Mouse (Mus musculus) ES-E14 (cell line): ENCODE data around the gene Aox1. TPM values are rescaled to one million over a fixed set of nuclear protein-coding genes. Genes with fewer than 3 reads are reported as not detected.

Source experiments
- DNase-seq: peaks from one replicate; pipeline ENCODE4 v3.0.0-alpha.2; 2013; ENCODE audit warnings: low read depth, low spot score
- H3K27ac ChIP-seq: 2 replicates; pipeline ENCODE4 v1.5.1; 2012; ENCODE audit warnings: low read depth, mild to moderate bottlenecking, low read length, moderate library complexity, mixed read lengths; ENCODE audit not compliant: poor library complexity, insufficient read depth, severe bottlenecking
- H3K36me3 ChIP-seq: 2 replicates; pipeline ENCODE4 v1.6.1; 2012; ENCODE audit warnings: mild to moderate bottlenecking, low read length, moderate library complexity, mixed read lengths; ENCODE audit not compliant: control insufficient read depth, poor library complexity, insufficient read depth, severe bottlenecking
- H3K4me1 ChIP-seq, 2 experiments: fragments of 150-350 bp in 1 of 2; sonication (generic) in 1 of 2; 2 replicates each; pipeline ENCODE4 v1.6.1; 2012; ENCODE audit warnings: low read length in 2 of 2, mild to moderate bottlenecking in 1 of 2, mixed read lengths in 1 of 2; ENCODE audit not compliant: control insufficient read depth in 2 of 2, insufficient read depth in 2 of 2, poor library complexity in 1 of 2
- H3K4me3 ChIP-seq, 2 experiments: fragments of 150-350 bp in 1 of 2; sonication (generic) in 1 of 2; 2 replicates each; pipeline ENCODE4 v1.5.1; 2012; ENCODE audit warnings: low read length in 2 of 2, low read depth in 1 of 2, mild to moderate bottlenecking in 1 of 2, mixed read lengths in 1 of 2; ENCODE audit not compliant: insufficient read depth in 1 of 2, poor library complexity in 1 of 2, severe bottlenecking in 1 of 2
- H3K9ac ChIP-seq: 2 replicates; pipeline ENCODE4 v1.6.1; 2012; ENCODE audit warnings: low read depth, mild to moderate bottlenecking, low read length, mixed read lengths; ENCODE audit not compliant: poor library complexity, insufficient read depth, severe bottlenecking
- H3K9me3 ChIP-seq: fragments of 150-350 bp; sonication (generic); 2 replicates; pipeline ENCODE4 v1.6.1; 2012; ENCODE audit warnings: low read depth, mild to moderate bottlenecking, low read length; ENCODE audit not compliant: control insufficient read depth, insufficient read depth
- CHD2 ChIP-seq: IDR thresholded peaks from 2 replicates; pipeline ENCODE4 v1.6.1; 2014; ENCODE audit warnings: mild to moderate bottlenecking, low read depth, low read length, inconsistent platforms
- HCFC1 ChIP-seq: IDR thresholded peaks from 2 replicates; pipeline ENCODE4 v1.6.1; 2012; ENCODE audit warnings: low read length, inconsistent platforms, borderline replicate concordance; ENCODE audit not compliant: insufficient read depth
- MAFK ChIP-seq: IDR thresholded peaks from 2 replicates; pipeline ENCODE4 v1.6.1; 2014; ENCODE audit warnings: mild to moderate bottlenecking, low read depth, low read length, inconsistent platforms; ENCODE audit not compliant: insufficient read depth
- ZC3H11A ChIP-seq: IDR thresholded peaks from 2 replicates; pipeline ENCODE4 v1.6.1; 2012; ENCODE audit warnings: low read depth, mild to moderate bottlenecking, inconsistent platforms, low read length, borderline replicate concordance
- ZNF384 ChIP-seq: IDR thresholded peaks from 2 replicates; pipeline ENCODE4 v1.6.1; 2012; ENCODE audit warnings: low read depth, low read length, inconsistent platforms
- in situ Hi-C, 2 experiments: fragments of 600-800 bp; cut with MboI; formaldehyde crosslinking; loops; one replicate each; pipeline ENCODE4 v1.15.1; 2025; ENCODE audit warnings: low sequenced_read_pairs in 2 of 2, inconsistent platforms in 1 of 2; ENCODE audit not compliant: unreplicated experiment in 2 of 2
- total RNA-seq: library from RNA; depleted of rRNA; stranded (reverse); fragments of 300-350 nt; gene quantifications from 2 replicates; pipeline ENCODE4 v1.2.3, GENCODE M21; 2012

Gene Aox1
- total RNA-seq, 1 experiment: 1.0 TPM

DNA sequence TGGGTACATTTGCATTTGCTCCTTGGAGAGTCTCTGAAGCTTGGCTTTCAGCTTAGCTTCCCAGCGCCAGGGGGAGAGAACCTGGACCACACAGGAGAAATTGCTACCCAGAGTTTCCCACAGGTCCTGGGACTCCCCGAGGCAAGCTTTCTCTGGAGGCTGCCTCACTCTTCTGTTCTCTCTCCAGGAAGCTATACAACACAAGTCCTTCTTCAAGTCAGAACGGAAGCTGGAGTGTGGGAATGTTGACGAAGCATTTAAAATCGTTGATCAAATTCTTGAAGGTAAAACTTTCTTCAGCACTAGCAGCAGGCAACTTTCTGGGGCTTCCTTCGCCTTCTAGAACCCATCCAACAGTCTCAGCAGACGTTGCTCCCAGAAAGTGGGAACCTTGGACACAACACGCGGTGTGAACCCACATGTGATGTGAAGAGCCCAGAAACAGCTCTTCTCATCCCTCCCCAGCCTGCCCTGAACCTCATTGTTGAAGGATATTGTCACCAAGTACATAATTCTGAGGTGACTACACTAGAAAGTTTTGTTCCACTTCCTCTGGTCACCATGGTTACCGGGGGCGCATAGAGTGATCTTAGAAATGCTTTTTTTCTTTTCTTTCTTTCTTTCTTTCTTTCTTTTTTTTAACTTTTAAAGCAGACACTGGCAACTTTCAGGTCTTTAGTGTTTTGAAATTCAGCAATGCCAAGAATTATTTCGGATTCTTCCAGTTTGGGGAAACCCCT lies 43.4 kb downstream of the Aox1 start:
- Histone ChIP-seq H3K9me3 (no peaks in the 10 kb centered on the region), H3K4me3 (no peak overlapping the region), H3K4me1 (no peaks in the 10 kb centered on the region), H3K27ac (no peak overlapping the region), H3K9ac (no peak overlapping the region), H3K36me3 (no peaks in the 10 kb centered on the region)
- TF ChIP-seq ZC3H11A (no peak), ZNF384 (no peak), MAFK (no peak), HCFC1 (no peak), CHD2 (no peak)
- in situ Hi-C loops: no loop called here
- DNase-seq: no peak

DNA sequence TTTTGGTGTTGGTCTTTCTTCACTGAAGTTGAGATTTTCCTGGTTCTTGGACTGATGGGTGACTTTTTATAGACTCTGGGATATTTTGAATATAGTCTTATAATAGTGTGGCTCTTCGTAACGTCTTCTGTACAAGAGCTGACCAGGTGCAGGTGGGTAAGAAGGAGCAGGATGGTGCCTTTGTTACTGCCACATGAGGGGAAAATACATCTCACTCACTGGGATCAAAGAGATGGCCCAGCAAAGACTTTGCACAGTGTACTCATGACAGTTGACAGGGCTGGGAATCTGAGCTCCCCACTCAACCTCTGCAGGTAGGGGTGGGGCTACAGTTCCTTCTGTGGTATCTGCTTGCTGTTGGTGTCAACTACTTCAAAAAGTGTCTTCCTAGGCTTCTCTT lies 44.5 kb downstream of the Aox1 start:
- no peak for TF ChIP-seq ZC3H11A
- no peak for TF ChIP-seq CHD2
- TF ChIP-seq ZNF384: no peak
- no peak for TF ChIP-seq HCFC1
- TF ChIP-seq MAFK: no peak
- no peaks in the 10 kb centered on the region for H3K4me1 ChIP-seq
- no peak overlapping the region for H3K27ac ChIP-seq
- no peak overlapping the region for H3K9ac ChIP-seq
- H3K4me3 ChIP-seq: no peak overlapping the region
- in situ Hi-C loops: no loop called here
- no peaks in the 10 kb centered on the region for H3K9me3 ChIP-seq
- DNase-seq: no peak
- no peaks in the 10 kb centered on the region for H3K36me3 ChIP-seq

DNA sequence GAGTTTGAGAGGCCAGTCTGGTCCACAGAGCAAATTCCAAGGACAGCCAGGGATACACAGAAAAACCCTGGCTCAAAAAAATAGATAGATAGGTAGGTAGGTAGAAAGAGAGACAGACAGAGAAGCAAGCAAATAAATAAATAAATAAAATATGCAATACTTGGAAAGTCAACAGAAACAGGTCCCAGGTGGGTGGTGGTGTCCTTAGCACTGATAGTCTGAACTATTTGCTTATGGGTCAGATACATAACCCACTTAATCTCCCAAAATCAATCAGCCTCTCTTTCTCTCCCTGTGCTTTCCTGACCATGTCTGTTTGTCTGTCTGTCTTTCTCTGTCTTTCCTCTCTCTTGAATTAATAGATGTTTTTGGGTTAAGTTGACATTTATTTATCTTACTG lies 48.2 kb downstream of the Aox1 start:
- H3K4me1 ChIP-seq: no peaks in the 10 kb centered on the region
- in situ Hi-C loops: no loop called here
- no peak overlapping the region for H3K9ac ChIP-seq
- H3K27ac ChIP-seq: no peak overlapping the region
- no peaks in the 10 kb centered on the region for H3K9me3 ChIP-seq
- H3K4me3 ChIP-seq: no peak overlapping the region
- TF ChIP-seq HCFC1: no peak
- TF ChIP-seq ZNF384: no peak
- TF ChIP-seq ZC3H11A: no peak
- TF ChIP-seq CHD2: no peak
- no peaks in the 10 kb centered on the region for H3K36me3 ChIP-seq
- no peak for DNase-seq

DNA sequence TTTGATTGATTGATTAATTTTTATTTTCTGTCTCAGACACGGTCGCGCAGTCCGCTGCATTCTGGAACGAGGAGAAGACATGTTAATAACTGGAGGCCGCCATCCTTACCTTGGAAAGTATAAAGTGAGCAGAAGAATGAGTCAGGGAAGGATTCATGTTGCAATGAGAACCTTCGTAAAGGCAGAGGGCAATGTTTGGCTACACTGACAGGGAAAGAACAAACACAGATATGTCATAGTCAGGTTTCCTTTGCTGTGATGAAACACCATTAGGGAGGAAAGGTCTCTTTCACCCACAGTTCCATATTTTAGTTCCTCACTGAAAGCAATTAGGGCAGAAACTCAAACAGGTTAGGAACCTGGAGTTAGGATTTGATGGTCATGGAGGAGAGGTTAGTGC lies 48.7 kb downstream of the Aox1 start:
- TF ChIP-seq CHD2 (no peak), HCFC1 (no peak), ZNF384 (no peak)
- in situ Hi-C loops: no loop called here
- Histone ChIP-seq H3K9me3 (no peaks in the 10 kb centered on the region), H3K36me3 (no peaks in the 10 kb centered on the region), H3K27ac (no peak overlapping the region), H3K4me3 (no peak overlapping the region), H3K9ac (no peak overlapping the region), H3K4me1 (no peaks in the 10 kb centered on the region)
- no peak for DNase-seq

DNA sequence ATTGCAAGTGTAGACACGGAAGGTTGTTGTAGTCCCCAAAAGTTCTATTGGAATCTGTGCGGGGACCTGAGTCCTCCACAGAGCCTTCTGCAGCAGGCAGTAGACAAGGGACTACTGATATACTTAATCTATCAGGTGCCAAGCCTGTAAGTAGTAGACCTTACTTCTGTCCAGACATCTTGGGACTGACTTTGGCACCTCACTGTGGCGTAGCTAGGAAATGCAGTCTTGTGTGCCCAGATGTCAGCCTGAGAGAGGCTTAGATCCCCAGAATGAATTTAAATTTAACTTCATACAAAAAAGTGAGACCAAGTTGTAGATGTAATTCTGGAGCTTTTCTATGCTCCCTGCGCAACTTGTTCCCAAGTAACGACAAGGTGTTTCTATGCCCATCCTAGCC lies 50.0 kb downstream of the Aox1 start:
- no peak overlapping the region for H3K9ac ChIP-seq
- H3K27ac ChIP-seq: no peak overlapping the region
- no peaks in the 10 kb centered on the region for H3K4me1 ChIP-seq
- TF ChIP-seq HCFC1 (no peak), ZC3H11A (peak; percentile 16; the same call in 1 of the 2 replicates)
- DNase-seq: peak; percentile 16
- H3K9me3 ChIP-seq: no peaks in the 10 kb centered on the region
- no peak overlapping the region for H3K4me3 ChIP-seq
- H3K36me3 ChIP-seq: no peaks in the 10 kb centered on the region
- in situ Hi-C loops: no loop called here
